Mouse (Mus musculus): ENCODE data around the gene Lbx2. TPM values are rescaled to one million over a fixed set of nuclear protein-coding genes. Genes with fewer than 3 reads are reported as not detected.

The Lbx2 gene
- polyA plus RNA-seq (2021; fragmentation: Nextera tagmentation), result 0.93 and 1.4 TPM in 2 replicates
- long read RNA-seq, experiment 1, result 0 reads
- long read RNA-seq, experiment 2, partial matches to known transcripts, result 0 of 1 reads
- long read RNA-seq, experiment 2, other reads (novel, unspliced or antisense), result 1 of 1 reads

GRCm38 (mm10) chr6:83086121-83087035, at the start of gene Lbx2:
Lbx2 (plus strand) TSS chr6:83086367.

DNA sequence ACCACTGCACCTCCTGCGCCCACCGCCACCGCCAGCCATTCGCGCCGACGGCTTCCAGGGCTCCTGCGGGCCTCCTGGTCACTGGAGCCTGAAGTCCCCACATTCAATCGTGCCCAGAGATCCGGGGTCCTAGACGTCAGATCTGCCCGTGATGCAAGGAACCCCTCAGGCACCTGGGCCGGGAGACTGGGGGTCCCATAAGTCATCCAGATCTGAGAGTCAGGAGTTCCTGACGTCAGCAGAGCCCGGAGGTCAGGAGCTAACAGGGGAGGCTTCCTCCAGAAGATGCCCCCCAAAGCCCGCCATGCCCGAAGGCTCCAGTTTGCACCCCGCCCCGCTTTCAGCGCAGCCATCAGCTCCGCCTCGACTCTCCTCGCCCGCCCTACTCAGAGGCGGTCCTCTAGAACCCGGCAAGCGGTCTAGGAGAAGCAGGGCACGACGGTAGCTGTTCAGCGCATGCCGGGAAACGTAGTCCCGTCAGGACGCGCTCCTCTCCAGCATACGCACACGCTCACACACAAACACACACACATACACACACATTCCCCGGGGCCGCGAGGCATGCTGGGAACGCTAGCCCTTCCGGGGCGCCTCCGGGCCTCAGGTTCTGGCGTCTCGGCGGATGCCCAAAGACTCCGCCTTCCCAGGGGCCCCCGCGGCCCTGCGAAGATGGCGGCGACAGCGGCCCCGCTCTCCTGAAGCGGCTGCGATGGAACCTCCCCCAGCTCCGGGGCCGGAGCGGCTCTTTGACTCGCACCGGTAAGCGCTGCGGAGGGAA, 31.9 kb upstream of the Lbx2 start, which contains the start of gene Aup1:
Gene Aup1, plus strand, starts transcription at position 448 of the 778 bp plus-strand sequence.

GRCm38 (mm10) chr6:83054871-83055431, 31.2 kb upstream of the Lbx2 start, which contains the start of gene Htra2:
Htra2 (minus strand) TSS chr6:83055273.

DNA sequence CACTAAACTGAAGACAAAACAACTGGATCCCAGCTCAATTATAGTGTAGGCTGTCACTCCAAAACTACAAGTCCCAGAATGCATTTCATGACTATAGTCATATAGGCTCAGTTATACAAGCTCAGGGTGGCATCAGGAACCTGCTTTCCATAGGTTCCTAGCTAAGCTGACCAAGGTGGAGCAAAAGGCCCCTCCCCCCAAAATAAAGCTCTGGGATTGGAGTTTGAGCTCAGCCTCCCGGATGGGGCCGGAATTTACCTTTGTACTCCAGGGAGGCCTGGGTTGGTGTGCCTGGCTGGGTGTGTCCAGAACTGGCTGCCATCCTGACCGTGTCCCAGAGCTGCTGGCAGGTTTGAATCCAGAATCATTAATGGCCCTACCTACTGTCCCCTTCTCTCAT, 28.4 kb upstream of the Lbx2 start, which contains the start of gene Dqx1:
Gene Dqx1, plus strand, starts transcription at position 55 of the 400 bp plus-strand sequence.

GRCm38 (mm10) chr6:83070247-83070310, 16.1 kb upstream of the Lbx2 start, which contains the start of gene Tlx2:
Tlx2 (minus strand) TSS chr6:83070293.

GRCm38 (mm10) chr6:83077630-83078323, 8.4 kb upstream of the Lbx2 start, which contains the start of gene Pcgf1:
Pcgf1 (plus strand) TSS chr6:83077869.

GRCm38 (mm10) chr6:83101316-83101687, 15.1 kb downstream of the Lbx2 start, which contains the start of the genes Ccdc142 and Gm42688:
Ccdc142 (plus strand) TSS chr6:83101601.
Gm42688 (plus strand) TSS chr6:83101617.

DNA sequence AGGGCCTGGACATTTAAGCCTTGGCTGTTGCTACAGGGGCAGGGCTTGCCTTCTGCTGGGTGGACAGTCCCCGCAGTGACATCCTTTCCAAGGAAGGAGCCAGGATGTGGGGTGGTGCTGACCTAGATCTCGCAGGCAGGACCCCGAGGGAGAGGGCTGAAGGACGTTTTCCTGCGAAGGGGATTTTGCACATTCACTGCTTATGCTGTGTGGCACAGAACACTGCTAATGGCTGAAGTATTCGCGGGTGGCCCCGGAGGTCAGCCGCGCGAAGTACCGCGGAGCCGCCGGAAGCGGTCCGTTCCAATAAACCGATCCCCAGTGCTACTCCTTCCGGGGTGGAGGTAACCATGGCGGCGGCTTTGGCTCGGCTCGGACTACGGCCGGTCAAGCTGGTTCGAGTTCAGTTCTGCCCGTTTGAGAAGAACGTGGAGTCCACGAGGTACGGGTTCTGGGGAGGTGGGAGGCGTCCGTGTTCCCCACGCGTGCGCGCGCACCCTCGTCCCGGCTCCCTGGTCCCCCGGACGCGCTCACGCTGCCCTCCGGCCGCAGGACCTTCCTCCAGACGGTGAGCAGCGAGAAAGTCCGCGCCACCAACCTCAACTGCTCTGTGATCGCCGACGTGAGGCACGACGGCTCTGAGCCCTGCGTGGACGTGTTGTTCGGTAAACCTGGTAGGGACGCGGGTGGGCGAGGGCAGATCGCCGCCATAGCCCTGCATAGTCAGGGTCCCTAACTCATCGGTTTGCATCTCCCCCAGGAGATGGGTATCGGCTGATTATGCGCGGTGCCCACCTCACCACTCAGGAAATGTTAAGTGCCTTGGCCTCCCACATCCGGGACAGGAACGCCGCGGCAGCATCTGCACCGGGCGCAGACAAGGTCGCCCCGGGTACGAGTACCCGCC, 22.8 kb downstream of the Lbx2 start, which contains the start of gene Mrpl53:
Gene Mrpl53, plus strand, starts transcription at position 279 of the 907 bp plus-strand sequence.

GRCm38 (mm10) chr6:83115011-83115671, 29.0 kb downstream of the Lbx2 start, which contains the start of gene Mogs:
Mogs (plus strand) TSS chr6:83115496.

GRCm38 (mm10) chr6:83120930-83121862, 35.0 kb downstream of the Lbx2 start, which contains the start of gene Wbp1:
Wbp1 (minus strand) TSS chr6:83121559.

DNA sequence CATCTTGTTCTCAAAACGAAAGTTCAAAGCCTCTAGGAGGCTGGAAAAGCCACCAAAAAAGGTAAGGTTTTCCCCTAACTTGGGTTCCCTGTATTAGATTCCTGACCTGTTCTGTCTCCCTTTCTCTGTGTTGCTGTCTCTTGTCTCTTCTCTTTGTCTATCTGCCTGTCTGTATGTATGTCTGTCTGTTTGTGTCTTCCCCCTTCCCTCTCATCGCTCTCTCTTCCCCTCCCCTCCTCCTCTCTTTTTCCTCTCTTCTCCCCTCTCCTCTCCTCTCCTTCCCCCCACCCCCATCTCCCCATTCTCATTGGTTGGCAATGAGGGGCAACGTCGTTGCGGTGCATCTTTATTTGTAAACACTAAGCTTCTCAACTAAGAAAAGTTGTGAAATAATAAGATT, 39.2 kb downstream of the Lbx2 start, which contains the start of gene Ino80b:
Gene Ino80b, minus strand, starts transcription at position 101 of the 400 bp plus-strand sequence.

DNA sequence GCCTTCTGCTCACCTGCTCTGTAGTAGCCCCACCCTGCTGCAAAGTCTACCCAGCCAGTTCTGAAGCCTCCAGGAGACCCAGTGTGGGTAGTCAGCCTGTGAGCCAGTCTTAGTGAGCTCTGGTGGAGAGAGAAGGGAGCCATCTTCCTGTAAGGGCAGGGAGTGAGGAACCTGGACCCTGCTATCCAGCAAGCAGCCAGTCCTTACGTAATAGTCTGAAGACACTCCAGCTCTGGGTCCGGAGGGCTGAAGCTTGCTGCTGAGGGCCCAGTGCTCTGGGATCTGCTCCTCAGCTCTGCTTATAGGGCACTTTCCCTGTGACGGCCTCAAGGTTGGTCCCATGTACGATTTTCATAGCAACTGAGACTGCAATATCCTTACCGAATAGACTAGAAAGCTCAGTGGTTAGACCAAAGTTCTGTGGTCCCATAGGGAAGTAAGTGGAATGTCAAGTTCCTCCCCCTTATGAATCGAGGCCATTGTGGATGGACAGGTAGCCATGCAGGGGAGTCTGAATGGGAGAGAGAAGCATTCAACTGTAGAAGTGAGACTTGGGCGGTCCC, 48.9 kb downstream of the Lbx2 start, which contains the start of gene Rtkn:
Gene Rtkn, plus strand, starts transcription at position 513 of the 563 bp plus-strand sequence.

Small RNA genes lying within 50 kb of the gene (microRNA-seq; reads per million reads assigned to microRNA genes)
- gene Mir3470a, result not detected
- gene Mir7040, result not detected

Other genes with a start within 250 kb of the Lbx2 start
- gene Sema4f, start 146.6 kb upstream of the Lbx2 start, polyA plus RNA-seq (2021; fragmentation: Nextera tagmentation), result 13.3 and 16.3 TPM in 2 replicates
- 0.10 and 0.11 TPM in 2 replicates for gene M1ap, start 139.5 kb upstream of the Lbx2 start, polyA plus RNA-seq (2021; fragmentation: Nextera tagmentation)
- 1.0 and 2.4 TPM in 2 replicates for gene Dok1, start 52.9 kb upstream of the Lbx2 start, polyA plus RNA-seq (2021; fragmentation: Nextera tagmentation)
- gene Loxl3, start 52.2 kb upstream of the Lbx2 start, polyA plus RNA-seq (2021; fragmentation: Nextera tagmentation), result 2.1 and 2.7 TPM in 2 replicates
- gene Aup1, start 31.8 kb upstream of the Lbx2 start, polyA plus RNA-seq (2021; fragmentation: Nextera tagmentation), result 69.0 and 92.6 TPM in 2 replicates
- 34.7 and 37.5 TPM in 2 replicates for gene Htra2, start 31.1 kb upstream of the Lbx2 start, polyA plus RNA-seq (2021; fragmentation: Nextera tagmentation)
- 0.18 and 0.25 TPM in 2 replicates for gene Dqx1, start 28.5 kb upstream of the Lbx2 start, polyA plus RNA-seq (2021; fragmentation: Nextera tagmentation)
- gene Tlx2, start 16.1 kb upstream of the Lbx2 start, polyA plus RNA-seq (2021; fragmentation: Nextera tagmentation), result 0.41 TPM in 1 of 2 replicates, not detected in the other
- 23.7 and 27.1 TPM in 2 replicates for gene Pcgf1, start 8.5 kb upstream of the Lbx2 start, polyA plus RNA-seq (2021; fragmentation: Nextera tagmentation)
- 0.67 and 0.70 TPM in 2 replicates for gene Ccdc142, start 15.2 kb downstream of the Lbx2 start, polyA plus RNA-seq (2021; fragmentation: Nextera tagmentation)
- gene Gm42688, start 15.2 kb downstream of the Lbx2 start, polyA plus RNA-seq (2021; fragmentation: Nextera tagmentation), result 0.80 and 0.90 TPM in 2 replicates
- 146 and 148 TPM in 2 replicates for gene Mrpl53, start 22.7 kb downstream of the Lbx2 start, polyA plus RNA-seq (2021; fragmentation: Nextera tagmentation)
- 2.2 and 2.8 TPM in 2 replicates for gene Mogs, start 29.1 kb downstream of the Lbx2 start, polyA plus RNA-seq (2021; fragmentation: Nextera tagmentation)
- gene Wbp1, start 35.2 kb downstream of the Lbx2 start, polyA plus RNA-seq (2021; fragmentation: Nextera tagmentation), result 28.4 and 32.2 TPM in 2 replicates
- gene Ino80b, start 39.1 kb downstream of the Lbx2 start, polyA plus RNA-seq (2021; fragmentation: Nextera tagmentation), result 9.7 and 11.3 TPM in 2 replicates
- gene Rtkn, start 49.1 kb downstream of the Lbx2 start, polyA plus RNA-seq (2021; fragmentation: Nextera tagmentation), result 45.2 and 50.6 TPM in 2 replicates
- gene Wdr54, start 70.0 kb downstream of the Lbx2 start, polyA plus RNA-seq (2021; fragmentation: Nextera tagmentation), result 20.7 and 21.5 TPM in 2 replicates
- 32.0 and 43.1 TPM in 2 replicates for gene 1700003E16Rik, start 70.0 kb downstream of the Lbx2 start, polyA plus RNA-seq (2021; fragmentation: Nextera tagmentation)
- gene Dctn1, start 79.6 kb downstream of the Lbx2 start, polyA plus RNA-seq (2021; fragmentation: Nextera tagmentation), result 119 and 123 TPM in 2 replicates
- 0.14 and 9.7 TPM in 2 replicates for gene Slc4a5, start 133.5 kb downstream of the Lbx2 start, polyA plus RNA-seq (2021; fragmentation: Nextera tagmentation)
- 15.1 and 16.7 TPM in 2 replicates for gene Mthfd2, start 239.5 kb downstream of the Lbx2 start, polyA plus RNA-seq (2021; fragmentation: Nextera tagmentation)
- gene Mob1a, start 239.6 kb downstream of the Lbx2 start, polyA plus RNA-seq (2021; fragmentation: Nextera tagmentation), result 18.2 and 18.6 TPM in 2 replicates

Measured in layer of hippocampus, adult 6 months (tissue).